In genomic region chr14:55536116-55536745, GRCm38 (mm10) we compare ENCODE assay signal across 9 mouse cellular contexts. TPM values are rescaled to one million over a fixed set of nuclear protein-coding genes. Genes with fewer than 3 reads are reported as not detected.
DNase-seq lines count a peak whose midpoint lies in the region; ATAC-seq and TF ChIP-seq lines count a peak whose summit lies in the region.
"Had no signal": no experiment of that assay in that cellular context is flagged by ENCODE, and none has a peak within 500 bp of the region (broad histone marks: within the 10 kb centered on the region; RNA-seq: fewer than 3 reads in every experiment).

No protein-coding gene starts in this region.

- no peaks in the 10 kb centered on the region for H3K9me3 ChIP-seq in heart, embryonic 11.5 days (replicated peaks; ENCODE audit: control insufficient read depth, low read length)
- no peaks in the 10 kb centered on the region for H3K9me3 ChIP-seq in lung, embryonic 14.5 days (ENCODE audit: low read depth, low read length)

- H3K27me3 ChIP-seq in heart, embryonic 11.5 days (ENCODE audit: control insufficient read depth, insufficient read depth, low read length) = no peaks in the 10 kb centered on the region
- H3K27me3 ChIP-seq in lung, embryonic 14.5 days (ENCODE audit: insufficient read depth, low read length) = no peaks in the 10 kb centered on the region

- 35% methylated on average over 6 of the region's 6 CpGs for WGBS in heart, embryonic 11.5 days (ENCODE audit: insufficient replicate concordance)
- 31% methylated on average over 6 of the region's 6 CpGs for WGBS in lung, embryonic 14.5 days

- intact Hi-C loops in heart, postnatal 14 days (cut with DNase I) = loop anchor here (1.0 to 10.0 kb wide), 3 partner anchors 40 to 421 kb away; partner anchors contain the start of gene Jph4
- intact Hi-C loops in left cerebral cortex, postnatal 25 days (cut with DNase I) = loop anchor here (10.0 kb wide), 1 partner anchor 391 kb away; no protein-coding TSS in a partner anchor

- H3K4me2 ChIP-seq in heart, embryonic 11.5 days = no peak overlapping the region
- no peak overlapping the region for H3K4me2 ChIP-seq in lung, embryonic 14.5 days

- no peak overlapping the region for H3K4me3 ChIP-seq in heart, embryonic 11.5 days (ENCODE audit: low read depth, low read length)
- H3K4me3 ChIP-seq in lung, embryonic 14.5 days (ENCODE audit: low read depth, low read length) = no peak overlapping the region

- peaks cover 6% of the 10 kb centered on the region for H3K4me1 ChIP-seq in heart, embryonic 11.5 days (ENCODE audit: control insufficient read depth, insufficient read depth, low read length)
- H3K4me1 ChIP-seq in lung, embryonic 14.5 days (ENCODE audit: insufficient read depth) = 0 out of 2 replicates have a peak, but pooled peaks cover under 1% of the 10 kb centered on the region

- no peak overlapping the region for H3K9ac ChIP-seq in heart, embryonic 11.5 days (ENCODE audit: low read depth, low read length)
- H3K9ac ChIP-seq in lung, embryonic 14.5 days = no peak overlapping the region

- H3K36me3 ChIP-seq in heart, embryonic 11.5 days (ENCODE audit: control insufficient read depth, insufficient read depth, low read length) = no peaks in the 10 kb centered on the region
- H3K36me3 ChIP-seq in lung, embryonic 14.5 days (ENCODE audit: insufficient read depth) = no peaks in the 10 kb centered on the region

- TF ChIP-seq CTCF in lung, embryonic 14.5 days (IDR thresholded peaks at IDR 0.05; ENCODE audit: low read depth) = peak; percentile 86

- peak; percentile 46 to 65 for DNase-seq in heart, postnatal 14 days
- DNase-seq in spleen, adult 12 weeks (ENCODE audit: low spot score) = peak; percentile 32
- DNase-seq in spleen, postnatal 36 days (ENCODE audit: low spot score in 2 of 2) = no peak
- peak; percentile 42 for DNase-seq in c-Kit-positive CD71-positive TER-119-positive erythroid progenitor cells, embryonic 14.5 days (ENCODE audit: low spot score)
- DNase-seq in lung, embryonic 14.5 days = peak; percentile 67
- DNase-seq in thymus, postnatal 14 days = peak; percentile 46
- DNase-seq in left cerebral cortex, postnatal 25 days (ENCODE audit: low spot score in 2 of 2) = no peak

- H3K27ac ChIP-seq in heart, embryonic 11.5 days (ENCODE audit: low read depth, low read length) = no peak overlapping the region
- no peak overlapping the region for H3K27ac ChIP-seq in lung, embryonic 14.5 days (ENCODE audit: low read depth)

- no peak for ATAC-seq in heart, embryonic 11.5 days (replicated peaks; ENCODE audit: insufficient number of reproducible peaks, low FRiP score, low TSS enrichment)
- no peak for ATAC-seq in lung, embryonic 14.5 days (ENCODE audit: insufficient read depth)

RNA-seq across cellular contexts. Expression of gene Pck2, which starts 3.8 kb away (rescaled TPM):
- total RNA-seq in heart, postnatal 14 days (2021) = 10 to 100 TPM; 17.7 to 23.0 TPM
- polyA plus RNA-seq in heart, embryonic 11.5 days (2014; fragmentation: Nextera tagmentation; extraction: Ambion mirVana) = 28.0 and 33.0 TPM in 2 replicates
- polyA plus RNA-seq in lung, embryonic 14.5 days (2014; fragmentation: Nextera tagmentation; extraction: Ambion mirVana) = 52.1 and 55.4 TPM in 2 replicates
- 10 to 100 TPM; 20.2 to 25.3 TPM for total RNA-seq in left cerebral cortex, postnatal 25 days (2021)

RNA-seq across cellular contexts. Expression of gene Nrl, which starts 11.4 kb away (rescaled TPM):
- total RNA-seq in heart, postnatal 14 days (2021) = not detected
- polyA plus RNA-seq in heart, embryonic 11.5 days (2014; fragmentation: Nextera tagmentation; extraction: Ambion mirVana) = not detected in 2 replicates
- polyA plus RNA-seq in lung, embryonic 14.5 days (2014; fragmentation: Nextera tagmentation; extraction: Ambion mirVana) = not detected in 2 replicates
- 1 to 10 TPM in 1 of 2 experiments, under 1 TPM in 1; 0.34 to 1.2 TPM for total RNA-seq in left cerebral cortex, postnatal 25 days (2021)

RNA-seq across cellular contexts. Expression of gene Dcaf11, which starts 23.6 kb away (rescaled TPM):
- total RNA-seq in heart, postnatal 14 days (2021) = 100 to 1,000 TPM; 112 to 118 TPM
- polyA plus RNA-seq in heart, embryonic 11.5 days (2014; fragmentation: Nextera tagmentation; extraction: Ambion mirVana) = 61.3 and 71.1 TPM in 2 replicates
- 53.9 and 62.3 TPM in 2 replicates for polyA plus RNA-seq in lung, embryonic 14.5 days (2014; fragmentation: Nextera tagmentation; extraction: Ambion mirVana)
- total RNA-seq in left cerebral cortex, postnatal 25 days (2021) = 10 to 100 TPM; 73.1 to 77.7 TPM

RNA-seq across cellular contexts. Expression of gene A730061H03Rik, which starts 24.0 kb away (rescaled TPM):
- total RNA-seq in heart, postnatal 14 days (2021) = under 1 TPM in 1 of 2 experiments, not detected in 1; 0.69 TPM
- polyA plus RNA-seq in heart, embryonic 11.5 days (2014; fragmentation: Nextera tagmentation; extraction: Ambion mirVana) = 1.0 and 1.3 TPM in 2 replicates
- polyA plus RNA-seq in lung, embryonic 14.5 days (2014; fragmentation: Nextera tagmentation; extraction: Ambion mirVana) = 1.2 and 1.6 TPM in 2 replicates
- under 1 TPM in 1 of 2 experiments, not detected in 1; 0.89 TPM for total RNA-seq in left cerebral cortex, postnatal 25 days (2021)
- total RNA-seq: left cerebral cortex, adult 18-20 months had no signal

RNA-seq across cellular contexts. Expression of gene Cpne6, which starts 26.0 kb away (rescaled TPM):
- not detected for total RNA-seq in heart, postnatal 14 days (2021)
- polyA plus RNA-seq in heart, embryonic 11.5 days (2014; fragmentation: Nextera tagmentation; extraction: Ambion mirVana) = 0.32 and 0.43 TPM in 2 replicates
- 0.15 and 0.25 TPM in 2 replicates for polyA plus RNA-seq in lung, embryonic 14.5 days (2014; fragmentation: Nextera tagmentation; extraction: Ambion mirVana)
- total RNA-seq in left cerebral cortex, postnatal 25 days (2021) = 100 to 1,000 TPM; 180 to 216 TPM

Comparison
In these comparisons a context has a peak if more than half of its experiments do, and no peak if none do; other contexts are left out.
1. DNase-seq: peak in heart, postnatal 14 days (2 of 2), spleen, adult 12 weeks (single experiment), c-Kit-positive CD71-positive TER-119-positive erythroid progenitor cells, embryonic 14.5 days (single experiment), lung, embryonic 14.5 days (single experiment) and thymus, postnatal 14 days (single experiment); none in spleen, postnatal 36 days (0 of 2) and left cerebral cortex, postnatal 25 days (0 of 2).